Mouse (Mus musculus) layer of hippocampus, postnatal 36 days (tissue): ENCODE results near the gene Cdyl2. TPM values are rescaled to one million over a fixed set of nuclear protein-coding genes. Genes with fewer than 3 reads are reported as not detected.

Experiments
- DNase-seq, 2 experiments: peaks; one replicate each; pipeline ENCODE4 v3.0.0; 2022
- total RNA-seq, 2 experiments: library from RNA; stranded (reverse); gene quantifications; 2 replicates each; pipeline ENCODE4 v1.2.3; 2021

Gene Cdyl2
- total RNA-seq, 2 experiments from 2014 or later = 9.5 to 9.9 TPM

DNA sequence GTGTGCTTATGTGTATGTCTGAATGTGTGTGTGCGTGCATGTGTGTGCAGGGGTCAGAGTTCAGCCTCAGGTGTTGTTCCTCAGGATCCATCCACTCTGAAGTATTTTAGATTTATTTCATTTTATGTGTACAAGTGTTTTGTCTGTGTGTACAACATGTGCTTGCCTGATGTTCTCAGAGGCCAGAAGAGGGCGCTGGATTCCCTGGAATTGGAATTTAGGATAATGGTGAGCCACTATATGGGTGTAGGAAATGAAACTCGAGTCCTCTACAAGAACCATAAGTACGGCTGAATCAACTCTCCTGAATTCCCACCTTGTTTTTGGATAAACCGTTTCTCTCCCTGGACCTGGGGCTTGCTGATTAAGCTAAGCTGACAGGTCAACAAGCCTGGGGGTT lies 61.2 kb downstream of the Cdyl2 start:
- no peak for DNase-seq

DNA sequence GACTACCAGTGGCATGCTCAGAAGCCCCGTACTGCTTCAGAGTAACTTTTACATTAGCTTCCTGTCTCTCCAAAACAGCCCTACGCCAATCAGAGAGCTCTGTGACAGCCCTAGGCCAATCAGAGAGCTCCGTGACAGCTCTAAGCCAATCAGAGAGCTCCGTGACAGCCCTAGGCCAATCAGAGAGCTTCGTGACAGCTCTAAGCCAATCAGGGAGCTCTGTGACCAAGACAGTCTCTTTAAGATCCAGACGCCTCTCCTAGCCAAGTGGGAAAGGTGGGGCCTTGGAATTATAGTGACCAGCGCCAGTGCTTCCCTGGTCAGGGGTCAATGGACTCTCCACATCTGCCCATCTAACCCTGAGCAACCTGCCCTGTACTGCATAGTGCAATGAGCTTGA lies 62.2 kb downstream of the Cdyl2 start:
- DNase-seq = no peak

DNA sequence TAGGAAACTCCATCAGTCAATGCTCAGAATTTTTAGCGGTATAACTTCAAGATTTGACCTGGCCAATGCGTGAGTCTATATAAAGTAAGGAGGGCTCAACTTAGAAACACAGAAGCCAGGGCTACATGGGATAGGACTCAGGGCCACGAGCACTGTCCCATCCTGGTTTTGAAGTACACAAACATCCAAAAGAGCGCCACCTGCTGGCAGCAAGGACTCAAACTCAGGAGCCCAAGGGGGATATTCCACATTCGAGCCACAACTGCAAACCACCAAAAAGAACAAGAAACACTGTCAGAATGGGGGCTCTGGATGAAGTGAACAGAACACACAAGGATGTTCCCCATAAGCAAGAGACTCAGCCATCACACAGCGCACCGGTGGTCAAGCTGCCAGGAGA lies 63.8 kb downstream of the Cdyl2 start:
- no peak for DNase-seq

DNA sequence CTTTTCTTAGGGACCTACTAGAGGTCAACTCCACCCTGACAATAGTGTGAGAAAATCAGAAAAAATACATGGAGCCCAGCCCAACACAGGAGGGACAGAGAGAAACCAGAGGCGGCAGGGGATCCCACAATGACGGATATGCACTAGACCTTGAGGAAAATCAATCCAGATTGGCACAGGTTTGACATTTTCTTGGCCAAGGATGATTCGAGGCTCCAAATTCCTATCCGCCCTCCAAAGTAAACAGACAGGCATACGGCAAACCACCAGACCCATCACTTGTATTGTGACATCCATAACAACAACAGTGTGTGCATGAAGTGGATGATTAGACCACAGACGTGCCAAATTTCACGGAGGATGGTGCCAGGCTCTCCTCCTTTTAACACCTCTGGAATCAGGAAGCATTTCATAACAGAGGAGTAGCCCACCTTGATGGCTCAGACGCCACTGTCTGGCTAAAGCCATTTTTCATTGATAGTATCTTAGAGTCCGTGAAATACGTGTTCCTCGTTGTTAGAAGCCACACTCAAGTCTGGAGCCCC lies 65.9 kb downstream of the Cdyl2 start:
- no peak for DNase-seq

DNA sequence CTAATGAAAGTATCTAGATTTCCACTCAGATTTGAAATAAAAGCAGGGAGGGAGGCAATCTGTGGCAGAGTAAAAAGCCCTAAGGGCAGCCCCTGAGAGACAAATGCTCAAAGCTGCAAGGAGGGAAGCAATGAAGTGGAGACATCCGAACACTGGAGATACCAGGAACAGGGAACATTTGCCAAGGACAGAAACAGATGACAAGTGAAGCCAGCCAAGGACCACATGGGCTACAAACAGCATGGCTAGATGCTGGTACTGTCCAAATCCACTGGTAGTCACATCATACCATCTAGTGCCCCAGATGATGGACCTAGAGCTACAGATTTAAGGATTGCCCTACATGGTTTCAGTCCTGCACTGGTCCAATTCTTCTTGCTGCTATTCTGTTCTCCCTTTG lies 71.3 kb downstream of the Cdyl2 start:
- no peak for DNase-seq

DNA sequence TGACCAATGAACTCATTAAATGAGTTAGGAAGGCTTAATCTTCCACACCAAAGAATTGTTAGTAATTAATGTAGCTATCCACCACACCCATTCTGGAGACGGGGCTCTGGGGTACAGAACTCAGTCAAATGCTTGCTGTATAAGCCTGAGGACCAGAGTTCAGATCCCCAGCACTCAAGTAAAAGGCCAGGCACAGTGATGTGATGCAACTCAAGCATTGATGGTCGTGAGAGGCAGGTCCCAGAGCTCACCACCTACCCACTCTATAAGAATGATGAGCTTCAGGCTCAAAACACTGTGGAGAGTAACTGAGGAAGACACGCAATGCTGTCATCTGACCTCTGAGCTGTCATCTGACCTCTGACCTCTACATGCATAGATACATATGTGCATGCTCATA lies 76.0 kb downstream of the Cdyl2 start:
- no peak for DNase-seq

DNA sequence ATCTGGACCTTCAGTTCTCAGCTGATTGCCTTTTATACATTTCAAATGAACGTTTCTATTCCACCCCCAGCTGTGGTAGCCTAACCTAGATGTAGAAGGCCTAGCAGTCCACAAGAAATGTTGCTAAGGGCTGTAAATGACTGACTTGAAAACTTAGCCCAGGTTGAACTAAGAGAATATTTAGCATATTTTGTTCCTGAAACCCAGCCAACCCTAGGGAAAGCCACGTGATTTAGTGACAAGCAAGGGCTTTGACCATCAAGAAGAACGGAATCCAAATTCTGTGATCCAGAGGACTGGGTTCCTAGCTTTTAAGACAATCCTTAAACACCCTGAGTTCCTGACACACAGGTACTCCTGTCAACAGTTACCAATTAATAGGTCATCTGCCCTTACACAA lies 77.9 kb downstream of the Cdyl2 start:
- DNase-seq = no peak

DNA sequence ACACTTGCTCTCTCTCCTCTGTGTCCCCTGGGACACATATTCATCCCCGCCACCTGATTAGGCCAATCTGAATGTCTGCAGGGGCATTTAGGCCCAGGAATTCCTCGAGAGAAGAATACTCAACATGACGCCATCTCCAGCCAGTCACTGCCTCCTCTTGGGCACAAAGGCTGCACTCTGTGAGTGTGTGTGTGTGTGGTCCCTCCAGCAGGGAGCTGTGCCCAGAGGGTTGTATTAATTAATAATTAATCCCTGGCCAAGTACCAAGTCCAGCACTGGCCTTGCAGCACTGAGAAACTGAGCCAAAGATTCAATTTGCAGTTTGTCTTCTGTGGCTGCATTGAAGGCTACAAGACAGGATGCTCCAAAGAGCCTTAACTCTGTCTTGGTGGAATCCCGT lies 79.8 kb downstream of the Cdyl2 start:
- peak in 1 of 2 experiments; percentile 13 for DNase-seq

DNA sequence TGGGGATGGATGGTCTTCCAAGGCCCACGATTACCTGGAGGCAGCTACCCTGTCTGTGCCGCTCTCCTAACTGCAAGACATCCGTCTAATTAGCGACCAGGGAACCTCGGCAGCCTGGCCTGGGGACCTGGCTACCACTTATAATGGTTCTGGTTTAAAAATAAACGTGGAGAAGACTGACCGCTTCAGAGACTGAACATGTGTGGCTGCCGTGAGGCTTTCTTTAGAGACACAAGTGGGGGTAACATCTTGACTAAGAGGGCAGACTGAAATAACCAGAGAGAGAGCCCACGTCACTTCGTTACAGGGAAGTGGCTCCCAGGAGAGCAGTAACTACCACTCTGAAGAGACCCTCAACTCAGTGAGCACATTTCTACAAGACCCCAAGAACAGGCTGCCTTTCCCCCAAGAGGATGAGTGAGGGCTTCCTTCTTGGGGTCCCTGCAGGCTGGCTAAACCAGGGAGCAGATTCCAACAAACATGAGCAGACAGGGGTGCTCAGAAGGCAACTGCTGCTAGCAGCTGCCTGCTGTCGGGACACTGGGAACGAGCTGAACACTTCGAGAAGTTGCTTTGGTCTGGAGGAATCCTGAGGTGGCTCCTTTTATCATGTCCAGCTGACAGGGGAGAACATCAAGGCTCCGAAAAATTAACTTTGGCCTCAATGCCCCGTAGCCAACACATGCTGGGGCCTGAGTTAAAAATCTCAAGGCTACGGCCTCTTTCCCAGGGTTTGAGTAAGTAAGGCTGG lies 82.6 kb downstream of the Cdyl2 start:
- DNase-seq = no peak

DNA sequence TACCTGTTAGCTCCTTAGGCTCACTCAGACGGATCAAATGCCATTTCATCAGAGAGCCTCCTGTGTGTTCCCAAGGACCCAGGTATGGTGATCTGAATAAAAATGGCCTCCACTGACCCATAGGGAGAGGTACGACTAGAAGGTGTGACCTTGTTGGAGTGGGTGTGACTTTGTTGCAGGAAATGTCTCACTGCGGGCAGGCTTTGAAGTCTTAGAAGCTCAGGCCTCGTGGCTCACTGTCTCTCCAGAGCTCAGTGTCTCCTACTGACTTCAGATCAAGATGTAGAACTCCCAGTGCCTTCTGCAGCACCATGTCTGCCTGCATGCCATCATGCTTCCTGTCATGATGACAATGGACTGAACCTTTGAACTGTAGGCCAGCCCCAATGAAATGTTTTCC lies 87.4 kb downstream of the Cdyl2 start:
- no peak for DNase-seq

DNA sequence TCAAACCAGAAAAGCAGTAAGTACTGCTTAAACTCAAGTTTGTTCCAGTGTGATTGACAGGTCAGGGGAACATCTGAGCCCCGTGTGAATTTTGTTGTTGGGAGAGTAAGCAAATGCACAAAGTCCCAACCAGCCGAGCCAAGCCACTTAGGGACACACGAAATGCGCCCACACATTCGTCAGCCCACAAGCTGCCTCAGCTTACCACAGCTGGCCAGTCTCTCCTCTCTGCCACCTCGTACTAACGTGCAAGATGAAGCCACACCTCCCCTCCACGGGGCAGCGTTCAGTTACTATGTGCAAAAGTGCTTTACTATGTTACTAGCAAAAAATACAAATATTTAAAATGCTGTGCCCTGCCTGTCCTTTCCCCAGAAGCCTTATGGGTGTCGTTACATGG lies 91.9 kb downstream of the Cdyl2 start:
- no peak for DNase-seq

DNA sequence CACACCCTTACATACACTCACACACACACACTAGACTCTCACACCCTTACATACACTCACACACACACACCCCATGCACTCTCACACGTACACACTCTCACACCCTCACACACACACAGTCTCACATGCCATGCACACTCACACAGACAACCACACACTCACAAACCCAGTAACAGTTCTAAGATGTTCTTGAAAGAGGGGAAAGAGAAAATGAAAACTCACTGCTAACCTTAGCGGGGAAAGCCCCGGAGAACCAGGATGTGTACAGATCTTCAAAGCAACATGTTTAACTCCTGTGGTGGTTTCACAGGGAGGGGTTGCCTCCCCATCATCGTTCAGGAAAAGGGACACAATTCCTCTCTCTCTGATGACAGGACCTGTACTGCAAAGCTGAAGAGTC lies 94.8 kb downstream of the Cdyl2 start:
- DNase-seq = no peak

DNA sequence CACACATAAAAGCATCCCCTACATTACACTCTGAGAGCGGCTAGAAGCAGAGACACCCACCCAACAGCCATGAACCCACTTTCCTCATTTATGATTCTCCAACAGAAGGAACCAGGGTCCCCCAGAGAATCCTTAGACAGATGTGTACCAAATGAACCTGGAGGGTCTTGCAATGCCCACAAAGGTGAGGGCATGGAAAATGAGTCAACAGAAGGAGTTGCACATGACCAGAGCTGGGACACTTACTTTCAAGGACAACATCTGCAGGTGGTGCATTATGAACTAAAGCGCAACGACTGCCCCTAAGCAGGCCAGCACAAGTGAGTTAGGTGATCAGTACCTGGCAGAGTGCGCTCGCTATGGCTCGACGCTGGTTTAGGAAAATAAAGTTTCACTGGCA lies 95.6 kb downstream of the Cdyl2 start:
- DNase-seq = no peak

DNA sequence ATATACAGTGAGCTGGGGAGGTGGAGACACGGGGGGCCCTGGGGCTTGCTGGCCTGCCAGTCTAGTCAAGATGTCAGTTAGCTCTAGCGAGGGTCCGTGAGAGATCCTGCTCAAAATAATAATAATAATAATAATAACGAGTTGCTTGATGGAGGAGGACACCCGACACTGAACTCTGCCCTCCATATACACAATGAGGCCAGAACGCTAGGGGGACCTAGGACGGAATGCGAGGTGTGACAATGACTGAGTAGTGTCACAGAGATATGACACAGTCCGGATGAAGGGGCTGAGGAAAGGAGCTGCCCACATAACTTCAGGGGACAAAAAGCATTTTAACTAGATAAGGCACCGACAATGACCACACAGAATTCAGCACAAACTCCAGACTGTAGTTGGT lies 96.4 kb downstream of the Cdyl2 start:
- DNase-seq = no peak

DNA sequence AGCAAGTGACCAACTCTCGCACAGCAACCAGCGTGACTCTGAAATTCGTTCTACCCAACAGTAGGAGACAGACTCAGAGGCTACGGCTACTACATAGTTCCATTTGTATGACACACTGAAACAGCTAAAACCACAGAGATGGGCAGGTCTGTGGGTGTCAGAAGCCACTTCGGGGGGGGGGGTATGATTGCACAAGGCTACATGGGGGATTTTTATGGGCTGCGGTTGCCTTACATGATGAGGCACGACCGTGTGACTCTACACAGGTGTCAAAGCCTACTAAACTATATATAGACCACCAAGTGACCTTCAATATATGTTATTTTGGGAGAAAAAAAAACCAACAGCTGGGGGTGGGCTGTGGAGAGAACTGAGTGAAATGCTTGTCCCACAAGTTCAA lies 96.8 kb downstream of the Cdyl2 start:
- DNase-seq = no peak

DNA sequence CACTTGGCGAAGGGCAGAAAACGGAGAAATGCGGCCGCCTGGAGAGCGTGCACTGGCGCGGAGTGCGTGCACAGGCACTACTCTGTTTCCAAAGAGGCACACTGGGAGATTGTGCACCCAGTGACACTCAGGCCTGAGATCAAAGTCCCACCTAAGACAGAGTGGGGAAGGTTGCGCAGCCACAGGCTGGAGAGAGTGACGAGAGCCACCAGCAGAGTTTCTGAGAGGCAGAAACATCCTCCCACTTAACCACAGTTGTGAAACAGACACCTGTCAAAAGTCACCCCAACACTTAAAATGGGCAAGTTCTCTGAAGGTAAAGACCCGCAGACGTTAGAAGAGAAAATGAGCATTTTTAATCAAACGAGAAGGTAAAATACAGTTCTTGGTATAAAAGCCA lies 97.5 kb downstream of the Cdyl2 start:
- no peak for DNase-seq

DNA sequence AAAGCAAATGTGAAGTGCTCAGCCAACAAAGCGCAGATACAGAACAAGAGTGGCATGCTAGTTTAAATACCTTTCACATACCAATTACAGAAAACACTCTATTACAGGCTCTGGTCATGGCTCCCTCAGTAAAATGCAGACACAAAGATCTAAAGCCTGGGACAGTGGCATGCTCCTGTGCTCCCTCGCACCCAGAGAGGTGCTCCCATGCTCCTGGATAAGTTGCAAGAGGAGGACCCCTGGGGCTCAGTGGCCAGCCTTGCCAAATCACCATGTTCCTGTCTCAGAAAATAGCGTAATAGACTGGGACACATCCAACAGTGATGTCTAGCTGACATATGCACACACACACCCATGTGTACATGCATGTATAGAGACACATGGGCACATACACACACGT lies 98.4 kb downstream of the Cdyl2 start:
- no peak for DNase-seq

DNA sequence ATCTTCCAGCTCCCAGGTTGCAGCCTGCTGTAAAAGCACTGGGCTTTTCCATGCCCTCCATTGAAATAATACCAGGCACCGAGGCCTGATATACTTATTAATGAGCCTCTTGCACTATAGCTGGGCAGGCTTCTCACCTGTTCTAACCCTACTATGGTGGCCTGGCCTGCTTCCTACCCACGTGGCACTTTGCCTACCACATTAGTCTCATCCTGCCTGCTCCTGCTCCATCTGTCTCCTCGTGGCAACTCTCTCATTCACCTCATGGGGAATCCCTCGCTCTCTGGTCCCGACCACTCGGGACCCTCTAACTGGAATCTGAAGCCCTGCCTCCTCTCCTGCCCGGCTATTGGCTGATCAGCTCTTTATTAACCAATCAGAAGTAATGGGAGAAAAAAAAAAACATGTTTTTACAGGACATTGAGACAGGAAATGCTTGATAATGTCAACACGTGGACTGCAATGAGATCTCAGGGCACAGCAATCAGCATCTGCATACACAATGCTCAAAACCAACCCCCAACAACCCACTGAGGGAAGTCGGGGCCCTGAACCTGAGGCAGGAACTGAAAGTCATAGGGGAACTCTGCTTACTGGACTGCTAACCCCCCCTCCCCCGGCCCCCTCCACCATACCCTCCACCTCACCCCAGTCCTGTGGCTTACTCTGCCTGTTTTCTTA lies 99.2 kb downstream of the Cdyl2 start:
- no peak for DNase-seq

DNA sequence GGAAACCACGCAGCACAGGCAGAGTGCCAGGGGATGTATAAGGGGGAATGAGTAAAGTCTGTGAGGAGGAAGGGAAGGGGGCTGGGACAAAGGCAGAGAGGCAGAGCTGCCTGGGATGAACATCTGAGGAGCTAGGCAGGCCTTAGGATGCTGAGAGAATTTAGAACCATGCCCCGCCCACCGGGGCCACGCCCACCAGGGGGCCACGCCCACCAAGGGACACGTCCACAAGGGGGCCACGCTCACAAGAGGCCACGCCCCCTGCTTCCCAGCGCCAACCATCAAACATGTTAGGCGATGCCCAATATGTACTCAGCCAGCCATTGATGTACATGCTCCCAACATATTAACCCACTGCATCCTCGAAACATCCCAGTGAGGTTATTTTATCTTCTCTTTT lies 102.7 kb downstream of the Cdyl2 start:
- no peak for DNase-seq

DNA sequence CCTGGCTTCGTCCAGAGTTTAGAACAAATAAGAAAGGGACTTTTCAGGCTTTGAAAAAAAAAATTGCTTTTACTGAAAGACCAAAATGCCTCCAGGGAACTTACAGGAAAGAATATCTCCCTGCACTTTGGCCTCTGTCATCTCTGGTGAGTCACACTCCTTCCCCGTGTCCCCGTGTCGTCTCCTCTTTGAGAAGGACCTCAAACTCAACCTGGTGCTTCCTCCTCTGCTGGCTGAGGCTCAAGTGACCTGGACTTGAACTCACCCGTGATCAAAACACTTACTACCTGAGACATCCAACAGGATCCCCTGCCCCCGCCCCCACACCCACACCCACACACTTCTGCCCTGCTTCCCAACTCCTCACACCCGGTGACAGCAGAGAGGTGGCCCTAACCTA lies 103.8 kb downstream of the Cdyl2 start:
- DNase-seq = no peak

DNA sequence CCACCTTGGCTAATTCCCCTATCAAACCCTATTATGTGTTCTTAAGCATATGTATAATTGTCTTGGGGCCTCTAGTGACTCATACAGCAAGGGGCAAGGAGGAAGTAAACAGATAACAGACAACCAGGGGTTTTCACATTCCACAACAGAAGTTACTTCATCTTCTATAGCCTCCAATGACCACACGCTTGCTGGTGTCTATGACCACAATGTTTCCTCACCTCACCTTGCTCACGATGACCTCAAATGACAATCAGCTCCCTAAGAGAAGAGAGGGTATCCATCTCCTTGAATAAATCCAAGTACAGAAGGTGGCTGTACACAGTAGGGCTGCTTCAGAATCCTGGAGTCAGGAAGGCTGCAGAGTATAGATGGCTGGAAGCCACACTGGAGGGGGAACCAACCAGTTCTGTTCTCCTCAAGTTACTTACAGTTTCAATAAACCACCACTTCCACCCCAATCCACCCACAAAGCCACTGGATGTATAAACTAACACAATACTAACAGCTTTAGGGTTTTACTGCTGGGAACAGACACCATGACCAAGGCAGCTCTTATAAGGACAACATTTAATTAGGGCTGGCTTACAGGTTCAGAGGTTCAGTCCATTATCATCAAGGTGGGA lies 104.8 kb downstream of the Cdyl2 start:
- no peak for DNase-seq

DNA sequence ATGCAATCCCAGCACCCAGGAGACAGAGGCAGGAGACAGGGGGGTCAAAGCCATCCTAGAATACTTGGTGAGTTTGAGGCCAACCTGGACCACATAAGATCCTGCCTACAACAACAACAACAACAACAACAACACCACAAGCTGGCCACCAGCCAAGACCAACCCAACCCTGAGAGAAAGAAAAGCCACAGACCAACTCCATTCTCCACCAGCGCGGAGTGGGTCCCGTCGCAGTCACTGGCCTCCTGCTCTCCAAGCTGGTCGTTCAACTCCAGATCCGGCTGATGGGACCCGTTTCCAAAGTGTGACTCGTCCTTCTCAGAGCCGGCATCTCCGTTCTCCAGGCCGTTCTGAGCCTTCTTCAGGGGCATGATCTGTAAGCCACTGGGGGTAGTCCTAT lies 109.2 kb downstream of the Cdyl2 start:
- no peak for DNase-seq

DNA sequence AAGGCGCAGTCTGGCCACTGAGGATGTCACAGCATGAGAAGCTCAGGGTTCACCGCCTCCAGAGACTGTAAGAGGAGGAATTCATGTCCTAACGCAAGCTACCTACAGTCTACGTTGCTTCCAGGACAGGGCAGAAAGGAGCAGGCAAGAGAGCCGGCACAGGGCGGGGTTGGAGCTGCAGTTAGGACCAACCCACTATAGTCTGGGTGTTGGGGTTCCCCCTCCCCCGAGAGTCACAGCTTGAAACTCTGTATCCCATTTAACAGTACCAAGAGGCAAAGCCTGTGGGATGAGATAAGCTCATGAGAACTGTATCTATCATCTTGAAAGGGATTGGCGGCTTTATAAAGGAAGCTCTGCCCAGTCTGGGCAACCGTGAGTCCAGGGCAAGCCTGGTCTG lies 110.5 kb downstream of the Cdyl2 start:
- no peak for DNase-seq
